8 mouse cellular contexts compared by ENCODE assay signal in the genomic region with DNA sequence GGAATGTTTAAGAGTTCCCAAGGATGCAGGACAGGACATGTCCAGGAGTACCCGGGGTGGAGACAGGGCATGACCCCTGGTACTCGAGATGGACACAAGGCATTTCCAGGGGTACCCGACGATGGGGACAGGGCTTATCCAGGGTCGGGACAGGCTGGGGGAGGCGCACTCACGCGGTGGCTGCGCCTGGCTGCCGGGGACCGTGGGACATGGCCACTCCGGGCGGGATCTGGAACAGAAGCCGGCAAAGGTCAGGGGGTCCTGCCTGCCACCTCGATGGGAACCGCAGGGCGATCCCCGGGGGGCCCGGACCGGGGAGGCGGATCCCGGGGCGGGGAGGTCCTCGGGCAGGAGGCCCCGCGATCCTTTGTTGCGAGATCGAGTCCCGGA. TPM values are rescaled to one million over a fixed set of nuclear protein-coding genes. Genes with fewer than 3 reads are reported as not detected.
DNase-seq lines count a peak whose midpoint lies in the region; ATAC-seq lines count a peak whose summit lies in the region.

No protein-coding gene starts in this region.

- H3K36me3 ChIP-seq in lung, embryonic 16.5 days (ENCODE audit: control insufficient read depth, insufficient read depth, low read length): peaks cover 9% of the 10 kb centered on the region
- H3K36me3 ChIP-seq in forebrain, embryonic 10.5 days (replicated peaks): peaks cover 38% of the 10 kb centered on the region
- peaks cover 32% of the 10 kb centered on the region for H3K36me3 ChIP-seq in limb, embryonic 10.5 days
- no peaks in the 10 kb centered on the region for H3K36me3 ChIP-seq in neural tube, embryonic 15.5 days

- intact Hi-C loops in left cerebral cortex, postnatal 14 days (cut with DNase I): loop anchor here (5.0 kb wide), 1 partner anchor 63 kb away; no protein-coding TSS in a partner anchor

- DNase-seq in lung, postnatal 4 days: no peak
- DNase-seq in forebrain, embryonic 10.5 days (ENCODE audit: extremely low spot score, low spot score): no peak
- no peak for DNase-seq in limb, embryonic 10.5 days (ENCODE audit: low spot score)
- DNase-seq in frontal cortex, postnatal 36 days (ENCODE audit: low spot score in 2 of 2): no peak
- no peak for DNase-seq in left cerebral cortex, postnatal 14 days (ENCODE audit: low spot score in 2 of 2)
- no peak for DNase-seq in thymus, postnatal 10 days (ENCODE audit: low spot score in 2 of 2)

- peak overlapping the region; percentile 88 for H3K4me2 ChIP-seq in lung, embryonic 16.5 days (ENCODE audit: low read depth, low read length)
- H3K4me2 ChIP-seq in neural tube, embryonic 15.5 days: peak overlapping the region; percentile 95

- WGBS in lung, embryonic 16.5 days: 1% methylated on average over 28 of the region's 29 CpGs
- under 1% methylated on average over 29 of the region's 29 CpGs for WGBS in forebrain, embryonic 10.5 days
- under 1% methylated on average over 29 of the region's 29 CpGs for WGBS in limb, embryonic 10.5 days
- WGBS in neural tube, embryonic 15.5 days: 1% methylated on average over 29 of the region's 29 CpGs

- no peak; the same call in 1 of the 2 replicates for ATAC-seq in lung, embryonic 16.5 days (ENCODE audit: low read depth)
- peak; percentile 19 for ATAC-seq in neural tube, embryonic 15.5 days (ENCODE audit: low FRiP score)

- peaks cover 36% of the 10 kb centered on the region for H3K4me1 ChIP-seq in lung, embryonic 16.5 days (replicated peaks; ENCODE audit: control insufficient read depth, insufficient read depth, low read length)
- H3K4me1 ChIP-seq in forebrain, embryonic 10.5 days: peaks cover 64% of the 10 kb centered on the region
- peaks cover 69% of the 10 kb centered on the region for H3K4me1 ChIP-seq in limb, embryonic 10.5 days
- peaks cover 29% of the 10 kb centered on the region for H3K4me1 ChIP-seq in neural tube, embryonic 15.5 days

- H3K9me3 ChIP-seq in lung, embryonic 16.5 days (ENCODE audit: control insufficient read depth, low read length): no peaks in the 10 kb centered on the region
- H3K9me3 ChIP-seq in forebrain, embryonic 10.5 days: no peaks in the 10 kb centered on the region
- H3K9me3 ChIP-seq in limb, embryonic 10.5 days (replicated peaks): no peaks in the 10 kb centered on the region
- H3K9me3 ChIP-seq in neural tube, embryonic 15.5 days (replicated peaks): no peaks in the 10 kb centered on the region

- H3K27me3 ChIP-seq in lung, embryonic 16.5 days (ENCODE audit: control insufficient read depth, insufficient read depth, low read depth, low read length): peaks cover under 1% of the 10 kb centered on the region
- peaks cover 40% of the 10 kb centered on the region for H3K27me3 ChIP-seq in forebrain, embryonic 10.5 days (ENCODE audit: poor library complexity, severe bottlenecking)
- H3K27me3 ChIP-seq in limb, embryonic 10.5 days (ENCODE audit: low read depth, poor library complexity, severe bottlenecking): peaks cover 31% of the 10 kb centered on the region
- peaks cover 17% of the 10 kb centered on the region for H3K27me3 ChIP-seq in neural tube, embryonic 15.5 days (replicated peaks)

- H3K9ac ChIP-seq in lung, embryonic 16.5 days (ENCODE audit: low read length): peak overlapping the region; percentile 80
- H3K9ac ChIP-seq in neural tube, embryonic 15.5 days (replicated peaks): peak overlapping the region; percentile 62

- H3K27ac ChIP-seq in lung, embryonic 16.5 days (ENCODE audit: low read length): peak overlapping the region; percentile 61
- H3K27ac ChIP-seq in forebrain, embryonic 10.5 days: peak overlapping the region; percentile 95
- peak overlapping the region; percentile 95 for H3K27ac ChIP-seq in limb, embryonic 10.5 days
- H3K27ac ChIP-seq in neural tube, embryonic 15.5 days (replicated peaks): peak overlapping the region; percentile 56

- H3K4me3 ChIP-seq in lung, embryonic 16.5 days (ENCODE audit: low read length): peak overlapping the region; percentile 84
- H3K4me3 ChIP-seq in forebrain, embryonic 10.5 days: peak overlapping the region; percentile 97
- H3K4me3 ChIP-seq in limb, embryonic 10.5 days: peak overlapping the region; percentile 97
- peak overlapping the region; percentile 65 for H3K4me3 ChIP-seq in neural tube, embryonic 15.5 days (replicated peaks)

RNA-seq across cellular contexts. Expression of a gene that starts 0.3 kb away (rescaled TPM):
- 90.6 and 93.2 TPM in 2 replicates for polyA plus RNA-seq in lung, embryonic 16.5 days (2015; fragmentation: Nextera tagmentation; extraction: Ambion mirVana)
- 101 and 108 TPM in 2 replicates for polyA plus RNA-seq in forebrain, embryonic 10.5 days (2016; fragmentation: Nextera tagmentation; extraction: Ambion mirVana)
- polyA plus RNA-seq in limb, embryonic 10.5 days (2016; fragmentation: Nextera tagmentation; extraction: Ambion mirVana): 99.6 and 114 TPM in 2 replicates
- 31.0 and 48.9 TPM in 2 replicates for polyA plus RNA-seq in neural tube, embryonic 15.5 days (2015; fragmentation: Nextera tagmentation; extraction: Ambion mirVana)
- 10 to 100 TPM; 21.4 to 23.3 TPM for total RNA-seq in left cerebral cortex, postnatal 14 days (2021)

RNA-seq across cellular contexts. Expression of a gene that starts 6.9 kb away (rescaled TPM):
- polyA plus RNA-seq in lung, embryonic 16.5 days (2015; fragmentation: Nextera tagmentation; extraction: Ambion mirVana): 0.05 and 0.10 TPM in 2 replicates
- polyA plus RNA-seq in forebrain, embryonic 10.5 days (2016; fragmentation: Nextera tagmentation; extraction: Ambion mirVana): not detected in 2 replicates
- 0.09 TPM in 1 of 2 replicates, not detected in the other for polyA plus RNA-seq in limb, embryonic 10.5 days (2016; fragmentation: Nextera tagmentation; extraction: Ambion mirVana)
- polyA plus RNA-seq in neural tube, embryonic 15.5 days (2015; fragmentation: Nextera tagmentation; extraction: Ambion mirVana): not detected in 2 replicates
- total RNA-seq in left cerebral cortex, postnatal 14 days (2021): under 1 TPM; 0.51 to 0.97 TPM

RNA-seq across cellular contexts. Expression of a gene that starts 7.3 kb away (rescaled TPM):
- polyA plus RNA-seq in lung, embryonic 16.5 days (2015; fragmentation: Nextera tagmentation; extraction: Ambion mirVana): 13.7 and 13.9 TPM in 2 replicates
- polyA plus RNA-seq in forebrain, embryonic 10.5 days (2016; fragmentation: Nextera tagmentation; extraction: Ambion mirVana): 6.7 and 7.5 TPM in 2 replicates
- polyA plus RNA-seq in limb, embryonic 10.5 days (2016; fragmentation: Nextera tagmentation; extraction: Ambion mirVana): 7.6 and 8.8 TPM in 2 replicates
- 22.9 and 29.4 TPM in 2 replicates for polyA plus RNA-seq in neural tube, embryonic 15.5 days (2015; fragmentation: Nextera tagmentation; extraction: Ambion mirVana)
- 10 to 100 TPM; 37.8 to 38.9 TPM for total RNA-seq in left cerebral cortex, postnatal 14 days (2021)

RNA-seq across cellular contexts. Expression of a gene that starts 15.7 kb away (rescaled TPM):
- 2.0 and 2.2 TPM in 2 replicates for polyA plus RNA-seq in lung, embryonic 16.5 days (2015; fragmentation: Nextera tagmentation; extraction: Ambion mirVana)
- polyA plus RNA-seq in forebrain, embryonic 10.5 days (2016; fragmentation: Nextera tagmentation; extraction: Ambion mirVana): 0.35 and 0.52 TPM in 2 replicates
- polyA plus RNA-seq in limb, embryonic 10.5 days (2016; fragmentation: Nextera tagmentation; extraction: Ambion mirVana): 0.24 and 0.38 TPM in 2 replicates
- polyA plus RNA-seq in neural tube, embryonic 15.5 days (2015; fragmentation: Nextera tagmentation; extraction: Ambion mirVana): 1.3 and 1.5 TPM in 2 replicates
- 1 to 10 TPM in 1 of 2 experiments, under 1 TPM in 1; 0.93 to 1.3 TPM for total RNA-seq in left cerebral cortex, postnatal 14 days (2021)

RNA-seq across cellular contexts. Expression of a gene that starts 21.4 kb away (rescaled TPM):
- 18.6 and 19.6 TPM in 2 replicates for polyA plus RNA-seq in lung, embryonic 16.5 days (2015; fragmentation: Nextera tagmentation; extraction: Ambion mirVana)
- polyA plus RNA-seq in forebrain, embryonic 10.5 days (2016; fragmentation: Nextera tagmentation; extraction: Ambion mirVana): 2.4 and 3.0 TPM in 2 replicates
- 3.2 and 3.6 TPM in 2 replicates for polyA plus RNA-seq in limb, embryonic 10.5 days (2016; fragmentation: Nextera tagmentation; extraction: Ambion mirVana)
- polyA plus RNA-seq in neural tube, embryonic 15.5 days (2015; fragmentation: Nextera tagmentation; extraction: Ambion mirVana): 5.5 and 11.4 TPM in 2 replicates
- 1 to 10 TPM; 1.3 to 1.5 TPM for total RNA-seq in left cerebral cortex, postnatal 14 days (2021)
